Mouse (Mus musculus): Measurements from ENCODE around the gene Uri1. TPM values are rescaled to one million over a fixed set of nuclear protein-coding genes. Genes with fewer than 3 reads are reported as not detected.

Uri1 gene
- polyA plus RNA-seq, 1 experiment from 2014 or later, result 33.6 TPM

GRCm38 (mm10) chr7:38029083-38029482 is 5.7 kb upstream of the Uri1 start:
- Histone ChIP-seq H3K36me3 (ENCODE audit: control insufficient read depth, insufficient read depth, low read length) (no peaks in the 10 kb centered on the region), H3K9me3 (ENCODE audit: control insufficient read depth, low read length) (no peaks in the 10 kb centered on the region), H3K9ac (ENCODE audit: low read length) (no peak overlapping the region), H3K4me2 (ENCODE audit: low read length) (no peak overlapping the region), H3K27me3 (ENCODE audit: control insufficient read depth, insufficient read depth, low read length) (no peaks in the 10 kb centered on the region), H3K27ac (replicated peaks in 1 of 2; ENCODE audit: control insufficient read depth in 1 of 2, insufficient read depth in 1 of 2, low read depth in 2 of 2, low read length in 2 of 2) (no peak overlapping the region), H3K4me3 (ENCODE audit: control insufficient read depth in 1 of 2, insufficient read depth in 1 of 2, low read depth in 1 of 2, low read length in 2 of 2) (no peak overlapping the region), H3K4me1 (ENCODE audit: control insufficient read depth in 2 of 2, insufficient read depth in 2 of 2, low read length in 2 of 2) (no peaks in the 10 kb centered on the region)
- WGBS, result 51% methylated on average over 5 of the region's 5 CpGs
- no peak for ATAC-seq (ENCODE audit: insufficient number of reproducible peaks, insufficient read depth, low FRiP score, low read depth)

GRCm38 (mm10) chr7:38027940-38028600 is 4.7 kb upstream of the Uri1 start:
- Histone ChIP-seq H3K4me3 (ENCODE audit: control insufficient read depth in 1 of 2, insufficient read depth in 1 of 2, low read depth in 1 of 2, low read length in 2 of 2) (no peak overlapping the region), H3K4me2 (ENCODE audit: low read length) (no peak overlapping the region), H3K36me3 (ENCODE audit: control insufficient read depth, insufficient read depth, low read length) (no peaks in the 10 kb centered on the region), H3K27ac (replicated peaks in 1 of 2; ENCODE audit: control insufficient read depth in 1 of 2, insufficient read depth in 1 of 2, low read depth in 2 of 2, low read length in 2 of 2) (no peak overlapping the region), H3K27me3 (ENCODE audit: control insufficient read depth, insufficient read depth, low read length) (no peaks in the 10 kb centered on the region), H3K4me1 (ENCODE audit: control insufficient read depth in 2 of 2, insufficient read depth in 2 of 2, low read length in 2 of 2) (no peaks in the 10 kb centered on the region), H3K9me3 (ENCODE audit: control insufficient read depth, low read length) (no peaks in the 10 kb centered on the region), H3K9ac (ENCODE audit: low read length) (no peak overlapping the region)
- 78% methylated on average over 7 of the region's 7 CpGs for WGBS
- ATAC-seq (ENCODE audit: insufficient number of reproducible peaks, insufficient read depth, low FRiP score, low read depth), result no peak

- 67% methylated on average over 4 of the region's 4 CpGs for WGBS
- H3K9me3 ChIP-seq (ENCODE audit: control insufficient read depth, low read length), result no peaks in the 10 kb centered on the region
- ATAC-seq (ENCODE audit: insufficient number of reproducible peaks, insufficient read depth, low FRiP score, low read depth), result no peak
Measured at GRCm38 (mm10) chr7:38024839-38025238, 1.5 kb upstream of the Uri1 start.

GRCm38 (mm10) chr7:38019770-38020169 is 3.6 kb downstream of the Uri1 start:
- peak overlapping the region; percentile 83; the same call in 1 of the 2 replicates for H3K9ac ChIP-seq (ENCODE audit: low read length)
- no peak overlapping the region for H3K27ac ChIP-seq (replicated peaks in 1 of 2; ENCODE audit: control insufficient read depth in 1 of 2, insufficient read depth in 1 of 2, low read depth in 2 of 2, low read length in 2 of 2)
- no peaks in the 10 kb centered on the region for H3K36me3 ChIP-seq (ENCODE audit: control insufficient read depth, insufficient read depth, low read length)
- 0 out of 4 replicates have a peak, but pooled peaks cover 0 to 5% of the 10 kb centered on the region in 2 experiments for H3K4me1 ChIP-seq (ENCODE audit: control insufficient read depth in 2 of 2, insufficient read depth in 2 of 2, low read length in 2 of 2)
- WGBS, result 43% methylated on average over 2 of the region's 2 CpGs
- peak overlapping the region; percentile 74 for H3K4me2 ChIP-seq (ENCODE audit: low read length)
- H3K27me3 ChIP-seq (ENCODE audit: control insufficient read depth, insufficient read depth, low read length), result no peaks in the 10 kb centered on the region
- no peaks in the 10 kb centered on the region for H3K9me3 ChIP-seq (ENCODE audit: control insufficient read depth, low read length)
- H3K4me3 ChIP-seq (ENCODE audit: control insufficient read depth in 1 of 2, insufficient read depth in 1 of 2, low read depth in 1 of 2, low read length in 2 of 2), result peak overlapping the region; percentile 70 to 97
- no peak for ATAC-seq (ENCODE audit: insufficient number of reproducible peaks, insufficient read depth, low FRiP score, low read depth)

More at GRCm38 (mm10) chr7:38024839-38025238, 1.5 kb upstream of the Uri1 start:
- no peaks in the 10 kb centered on the region for H3K36me3 ChIP-seq (ENCODE audit: control insufficient read depth, insufficient read depth, low read length)
- no peak overlapping the region for H3K27ac ChIP-seq (replicated peaks in 1 of 2; ENCODE audit: control insufficient read depth in 1 of 2, insufficient read depth in 1 of 2, low read depth in 2 of 2, low read length in 2 of 2)
- H3K4me3 ChIP-seq (ENCODE audit: control insufficient read depth in 1 of 2, insufficient read depth in 1 of 2, low read depth in 1 of 2, low read length in 2 of 2), result no peak overlapping the region
- H3K27me3 ChIP-seq (ENCODE audit: control insufficient read depth, insufficient read depth, low read length), result no peaks in the 10 kb centered on the region
- no peaks in the 10 kb centered on the region for H3K4me1 ChIP-seq (ENCODE audit: control insufficient read depth in 2 of 2, insufficient read depth in 2 of 2, low read length in 2 of 2)
- no peak overlapping the region for H3K4me2 ChIP-seq (ENCODE audit: low read length)
- H3K9ac ChIP-seq (ENCODE audit: low read length), result no peak overlapping the region

- H3K27ac ChIP-seq (replicated peaks in 1 of 2; ENCODE audit: control insufficient read depth in 1 of 2, insufficient read depth in 1 of 2, low read depth in 2 of 2, low read length in 2 of 2), result peak overlapping the region; percentile 80 to 84
- H3K4me2 ChIP-seq (ENCODE audit: low read length), result peak overlapping the region; percentile 74
- H3K9ac ChIP-seq (ENCODE audit: low read length), result peak overlapping the region; percentile 83
- peak; percentile 96 for ATAC-seq (ENCODE audit: insufficient number of reproducible peaks, insufficient read depth, low FRiP score, low read depth)
- H3K9me3 ChIP-seq (ENCODE audit: control insufficient read depth, low read length), result no peaks in the 10 kb centered on the region
- WGBS, result 1% methylated on average over 41 of the region's 49 CpGs
- no peaks in the 10 kb centered on the region for H3K27me3 ChIP-seq (ENCODE audit: control insufficient read depth, insufficient read depth, low read length)
- 0 out of 4 replicates have a peak, but pooled peaks cover 0 to 5% of the 10 kb centered on the region in 2 experiments for H3K4me1 ChIP-seq (ENCODE audit: control insufficient read depth in 2 of 2, insufficient read depth in 2 of 2, low read length in 2 of 2)
- H3K36me3 ChIP-seq (ENCODE audit: control insufficient read depth, insufficient read depth, low read length), result no peaks in the 10 kb centered on the region
- H3K4me3 ChIP-seq (ENCODE audit: control insufficient read depth in 1 of 2, insufficient read depth in 1 of 2, low read depth in 1 of 2, low read length in 2 of 2), result peak overlapping the region; percentile 70 to 97
Measured at GRCm38 (mm10) chr7:38019369-38019749, 4.0 kb downstream of the Uri1 start.

GRCm38 (mm10) chr7:38018416-38019368 is 4.7 kb downstream of the Uri1 start:
- Histone ChIP-seq H3K27ac (replicated peaks in 1 of 2; ENCODE audit: control insufficient read depth in 1 of 2, insufficient read depth in 1 of 2, low read depth in 2 of 2, low read length in 2 of 2) (peak overlapping the region; percentile 80 to 84), H3K4me1 (ENCODE audit: control insufficient read depth in 2 of 2, insufficient read depth in 2 of 2, low read length in 2 of 2) (peaks cover 0 to 5% of the 10 kb centered on the region in 2 experiments; a peak in 1 of 4 replicates), H3K9me3 (ENCODE audit: control insufficient read depth, low read length) (no peaks in the 10 kb centered on the region), H3K4me3 (ENCODE audit: control insufficient read depth in 1 of 2, insufficient read depth in 1 of 2, low read depth in 1 of 2, low read length in 2 of 2) (peak overlapping the region; percentile 70 to 97), H3K27me3 (ENCODE audit: control insufficient read depth, insufficient read depth, low read length) (no peaks in the 10 kb centered on the region), H3K9ac (ENCODE audit: low read length) (peak overlapping the region; percentile 83), H3K36me3 (ENCODE audit: control insufficient read depth, insufficient read depth, low read length) (no peaks in the 10 kb centered on the region), H3K4me2 (ENCODE audit: low read length) (peak overlapping the region; percentile 74)
- ATAC-seq (ENCODE audit: insufficient number of reproducible peaks, insufficient read depth, low FRiP score, low read depth), result peak; percentile 74
- under 1% methylated on average over 65 of the region's 67 CpGs for WGBS

GRCm38 (mm10) chr7:38015356-38015755 is 8.0 kb downstream of the Uri1 start:
- H3K36me3 ChIP-seq (ENCODE audit: control insufficient read depth, insufficient read depth, low read length), result no peaks in the 10 kb centered on the region
- H3K9ac ChIP-seq (ENCODE audit: low read length), result no peak overlapping the region
- no peak overlapping the region for H3K27ac ChIP-seq (replicated peaks in 1 of 2; ENCODE audit: control insufficient read depth in 1 of 2, insufficient read depth in 1 of 2, low read depth in 2 of 2, low read length in 2 of 2)
- 73% methylated on average over 5 of the region's 5 CpGs for WGBS
- peaks cover 0 to 5% of the 10 kb centered on the region in 2 experiments; a peak in 1 of 4 replicates for H3K4me1 ChIP-seq (ENCODE audit: control insufficient read depth in 2 of 2, insufficient read depth in 2 of 2, low read length in 2 of 2)
- no peak overlapping the region for H3K4me3 ChIP-seq (ENCODE audit: control insufficient read depth in 1 of 2, insufficient read depth in 1 of 2, low read depth in 1 of 2, low read length in 2 of 2)
- no peaks in the 10 kb centered on the region for H3K9me3 ChIP-seq (ENCODE audit: control insufficient read depth, low read length)
- no peak for ATAC-seq (ENCODE audit: insufficient number of reproducible peaks, insufficient read depth, low FRiP score, low read depth)
- H3K27me3 ChIP-seq (ENCODE audit: control insufficient read depth, insufficient read depth, low read length), result no peaks in the 10 kb centered on the region
- H3K4me2 ChIP-seq (ENCODE audit: low read length), result no peak overlapping the region

All from heart, embryonic 14.5 days (tissue).